22 mouse cellular contexts compared by ENCODE assay signal in the genomic region with DNA sequence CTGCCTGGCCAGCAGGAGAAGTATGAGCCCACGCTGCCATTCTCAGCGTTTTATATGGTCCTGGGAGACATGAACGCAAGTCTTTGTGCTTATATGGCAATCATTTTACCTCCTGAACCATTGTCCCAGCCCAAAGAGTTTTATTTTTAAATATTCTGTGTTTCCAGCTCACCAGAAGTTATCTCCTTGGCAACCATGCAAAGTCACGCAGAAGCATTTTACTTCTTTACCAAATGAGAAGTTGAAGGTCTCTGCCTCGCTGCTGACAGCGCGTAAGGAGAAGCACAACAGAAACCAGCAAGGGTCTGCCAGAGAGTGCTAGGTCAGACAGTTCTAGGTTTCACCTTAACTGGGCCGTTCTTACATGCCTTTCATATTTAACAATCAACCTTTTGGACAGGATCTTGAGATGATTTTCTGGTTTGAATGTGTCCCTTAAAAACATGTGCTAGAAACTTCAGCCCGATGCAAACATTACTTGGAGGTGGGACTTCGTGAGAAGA. TPM values are rescaled to one million over a fixed set of nuclear protein-coding genes. Genes with fewer than 3 reads are reported as not detected.
DNase-seq lines count a peak whose midpoint lies in the region; ATAC-seq lines count a peak whose summit lies in the region.
"Had no signal": no experiment of that assay in that cellular context is flagged by ENCODE, and none has a peak within 500 bp of the region (broad histone marks: within the 10 kb centered on the region; RNA-seq: fewer than 3 reads in every experiment).

No protein-coding gene starts in this region.

- 79% methylated on average over 10 of the region's 10 CpGs for WGBS in heart, embryonic 11.5 days (ENCODE audit: insufficient replicate concordance)
- WGBS in midbrain, embryonic 11.5 days = 90% methylated on average over 10 of the region's 10 CpGs
- WGBS in midbrain, embryonic 15.5 days = 89% methylated on average over 10 of the region's 10 CpGs
- WGBS in kidney, embryonic 14.5 days = 88% methylated on average over 10 of the region's 10 CpGs

- H3K4me1 ChIP-seq in heart, embryonic 11.5 days (ENCODE audit: control insufficient read depth, insufficient read depth, low read length) = no peaks in the 10 kb centered on the region
- no peaks in the 10 kb centered on the region for H3K4me1 ChIP-seq in midbrain, embryonic 11.5 days (ENCODE audit: control insufficient read depth, insufficient read depth, low read length)
- peaks cover 12% of the 10 kb centered on the region for H3K4me1 ChIP-seq in midbrain, embryonic 15.5 days
- peaks cover 7% of the 10 kb centered on the region for H3K4me1 ChIP-seq in kidney, embryonic 14.5 days (ENCODE audit: control insufficient read depth, insufficient read depth, low read length)

- no peak overlapping the region for H3K27ac ChIP-seq in heart, embryonic 11.5 days (ENCODE audit: low read depth, low read length)
- no peak overlapping the region for H3K27ac ChIP-seq in midbrain, embryonic 11.5 days (ENCODE audit: low read depth, low read length)
- no peak overlapping the region for H3K27ac ChIP-seq in midbrain, embryonic 15.5 days
- no peak overlapping the region for H3K27ac ChIP-seq in kidney, embryonic 14.5 days (ENCODE audit: low read depth, low read length)
- H3K27ac ChIP-seq: forebrain, embryonic 10.5 days; heart, adult 2 months; heart, embryonic 13.5 days; hindbrain, embryonic 15.5 days; intestine, embryonic 15.5 days had no signal

- no peak for ATAC-seq in heart, embryonic 11.5 days (replicated peaks; ENCODE audit: insufficient number of reproducible peaks, low FRiP score, low TSS enrichment)
- no peak for ATAC-seq in midbrain, embryonic 11.5 days (ENCODE audit: low FRiP score)
- ATAC-seq in midbrain, embryonic 15.5 days (replicated peaks) = no peak
- no peak for ATAC-seq in kidney, embryonic 14.5 days (ENCODE audit: low FRiP score, low TSS enrichment)
- ATAC-seq: forebrain, embryonic 14.5 days; intestine, embryonic 15.5 days had no signal

- DNase-seq in heart, adult 11 months = peak; percentile 51
- DNase-seq in midbrain, embryonic 11.5 days (ENCODE audit: low spot score, missing footprints) = peak; percentile 35
- peak; percentile 57 for DNase-seq in brain, adult 2 months (ENCODE audit: low read depth, low spot score)
- DNase-seq in kidney, adult 18-20 months = no peak
- DNase-seq: adrenal gland, adult 2 months; adrenal gland, postnatal 14 days; B cell, adult 2 months; cerebellum, adult 11-12 months; cerebellum, adult 8-10 months; cerebellum, postnatal 10 days; gastrocnemius, postnatal 25 days; heart, adult 2 months; heart, postnatal 14 days; heart, postnatal 4 days had no signal

- H3K27me3 ChIP-seq in heart, embryonic 11.5 days (ENCODE audit: control insufficient read depth, insufficient read depth, low read length) = no peaks in the 10 kb centered on the region
- H3K27me3 ChIP-seq in midbrain, embryonic 11.5 days (ENCODE audit: control insufficient read depth, insufficient read depth, low read length) = no peaks in the 10 kb centered on the region
- H3K27me3 ChIP-seq in midbrain, embryonic 15.5 days (replicated peaks) = no peaks in the 10 kb centered on the region
- H3K27me3 ChIP-seq in kidney, embryonic 14.5 days (ENCODE audit: control insufficient read depth, insufficient read depth, low read length) = no peaks in the 10 kb centered on the region
- H3K27me3 ChIP-seq: heart, embryonic 13.5 days; hindbrain, embryonic 15.5 days; intestine, embryonic 15.5 days had no signal

- no peak overlapping the region for H3K4me3 ChIP-seq in heart, embryonic 11.5 days (ENCODE audit: low read depth, low read length)
- no peak overlapping the region for H3K4me3 ChIP-seq in midbrain, embryonic 11.5 days (ENCODE audit: low read depth, low read length)
- H3K4me3 ChIP-seq in midbrain, embryonic 15.5 days = no peak overlapping the region
- no peak overlapping the region for H3K4me3 ChIP-seq in kidney, embryonic 14.5 days (ENCODE audit: low read length)
- H3K4me3 ChIP-seq: forebrain, embryonic 10.5 days; heart, adult 2 months; heart, embryonic 13.5 days; hindbrain, embryonic 15.5 days; intestine, embryonic 15.5 days had no signal

- no peak overlapping the region for H3K4me2 ChIP-seq in heart, embryonic 11.5 days
- no peak overlapping the region for H3K4me2 ChIP-seq in midbrain, embryonic 11.5 days
- no peak overlapping the region for H3K4me2 ChIP-seq in midbrain, embryonic 15.5 days
- H3K4me2 ChIP-seq in kidney, embryonic 14.5 days (replicated peaks; ENCODE audit: low read depth, low read length) = no peak overlapping the region
- H3K4me2 ChIP-seq: heart, embryonic 13.5 days; hindbrain, embryonic 15.5 days; intestine, embryonic 15.5 days had no signal

- H3K36me3 ChIP-seq in heart, embryonic 11.5 days (ENCODE audit: control insufficient read depth, insufficient read depth, low read length) = no peaks in the 10 kb centered on the region
- H3K36me3 ChIP-seq in midbrain, embryonic 11.5 days (ENCODE audit: control insufficient read depth, insufficient read depth, low read length) = no peaks in the 10 kb centered on the region
- no peaks in the 10 kb centered on the region for H3K36me3 ChIP-seq in midbrain, embryonic 15.5 days (replicated peaks)
- H3K36me3 ChIP-seq in kidney, embryonic 14.5 days (ENCODE audit: control insufficient read depth, insufficient read depth, low read length) = no peaks in the 10 kb centered on the region
- H3K36me3 ChIP-seq: forebrain, embryonic 10.5 days; heart, embryonic 13.5 days; hindbrain, embryonic 15.5 days; intestine, embryonic 15.5 days had no signal

- H3K9ac ChIP-seq in heart, embryonic 11.5 days (ENCODE audit: low read depth, low read length) = no peak overlapping the region
- no peak overlapping the region for H3K9ac ChIP-seq in midbrain, embryonic 11.5 days (ENCODE audit: low read length)
- no peak overlapping the region for H3K9ac ChIP-seq in midbrain, embryonic 15.5 days
- H3K9ac ChIP-seq in kidney, embryonic 14.5 days (ENCODE audit: low read depth, low read length) = no peak overlapping the region
- H3K9ac ChIP-seq: heart, embryonic 13.5 days; hindbrain, embryonic 15.5 days; intestine, embryonic 15.5 days had no signal

- H3K9me3 ChIP-seq in heart, embryonic 11.5 days (replicated peaks; ENCODE audit: control insufficient read depth, low read length) = no peaks in the 10 kb centered on the region
- no peaks in the 10 kb centered on the region; the same call in 1 of the 2 replicates for H3K9me3 ChIP-seq in midbrain, embryonic 11.5 days (ENCODE audit: control insufficient read depth, low read length)
- no peaks in the 10 kb centered on the region for H3K9me3 ChIP-seq in midbrain, embryonic 15.5 days
- peaks cover 5% of the 10 kb centered on the region; the same call in 1 of the 2 replicates for H3K9me3 ChIP-seq in kidney, embryonic 14.5 days (ENCODE audit: control insufficient read depth, low read length)
- H3K9me3 ChIP-seq: intestine, embryonic 15.5 days had no signal

RNA-seq across cellular contexts. Expression of a gene that starts 35.8 kb away (rescaled TPM):
- 7.9 and 9.3 TPM in 2 replicates for polyA plus RNA-seq in heart, embryonic 11.5 days (2014; fragmentation: Nextera tagmentation; extraction: Ambion mirVana)
- polyA plus RNA-seq in midbrain, embryonic 11.5 days (2014; fragmentation: Nextera tagmentation; extraction: Ambion mirVana) = 4.3 and 5.1 TPM in 2 replicates
- 7.3 and 8.3 TPM in 2 replicates for polyA plus RNA-seq in midbrain, embryonic 15.5 days (2015; fragmentation: Nextera tagmentation; extraction: Ambion mirVana)
- polyA plus RNA-seq in kidney, embryonic 14.5 days (2014; fragmentation: Nextera tagmentation; extraction: Ambion mirVana) = 6.7 and 12.4 TPM in 2 replicates

RNA-seq across cellular contexts. Expression of a gene that starts 37.9 kb away (rescaled TPM):
- 13.6 and 14.3 TPM in 2 replicates for polyA plus RNA-seq in heart, embryonic 11.5 days (2014; fragmentation: Nextera tagmentation; extraction: Ambion mirVana)
- polyA plus RNA-seq in midbrain, embryonic 11.5 days (2014; fragmentation: Nextera tagmentation; extraction: Ambion mirVana) = 4.3 and 5.2 TPM in 2 replicates
- polyA plus RNA-seq in midbrain, embryonic 15.5 days (2015; fragmentation: Nextera tagmentation; extraction: Ambion mirVana) = 15.7 and 18.9 TPM in 2 replicates
- 4.0 and 7.6 TPM in 2 replicates for polyA plus RNA-seq in kidney, embryonic 14.5 days (2014; fragmentation: Nextera tagmentation; extraction: Ambion mirVana)
